Mouse (Mus musculus) C2C12 (cell line): Measurements from ENCODE around the gene Ppp2r5d. TPM values are rescaled to one million over a fixed set of nuclear protein-coding genes. Genes with fewer than 3 reads are reported as not detected.

ENCODE experiments used
- H3K27me3 ChIP-seq: one replicate; pipeline ENCODE4 v1.6.1; 2011; ENCODE audit not compliant: control insufficient read depth, insufficient read depth, insufficient read length
- H3K36me3 ChIP-seq: one replicate; pipeline ENCODE4 v1.6.1; 2011; ENCODE audit not compliant: control insufficient read depth, insufficient read depth
- H3K4me3 ChIP-seq: one replicate; pipeline ENCODE4 v1.5.1; 2011; ENCODE audit warnings: mild to moderate bottlenecking, control low read depth; ENCODE audit not compliant: poor library complexity, insufficient read depth, severe bottlenecking
- H3K79me2 ChIP-seq: one replicate; pipeline ENCODE4 v1.6.1; 2011; ENCODE audit not compliant: control insufficient read depth, insufficient read depth
- H3K79me3 ChIP-seq: one replicate; pipeline ENCODE4 v1.6.1; 2011; ENCODE audit warnings: low read depth, control low read depth
- H3ac ChIP-seq: one replicate; pipeline ENCODE3; 2011; ENCODE audit warnings: low read depth; ENCODE audit not compliant: control insufficient read depth, insufficient read length
- CEBPB ChIP-seq: IDR thresholded peaks from one replicate; pipeline ENCODE4 v1.6.1; 2011; ENCODE audit warnings: low read depth, mild to moderate bottlenecking, control low read depth, moderate library complexity
- CTCF ChIP-seq: IDR thresholded peaks from one replicate; pipeline ENCODE4 v1.5.1; 2011; ENCODE audit not compliant: control insufficient read depth, insufficient read depth, insufficient read length
- FOSL1 ChIP-seq: IDR thresholded peaks from one replicate; pipeline ENCODE4 v1.8.0; 2011; ENCODE audit warnings: mild to moderate bottlenecking, low read length; ENCODE audit not compliant: poor library complexity, insufficient read depth, severe bottlenecking
- MAX ChIP-seq: IDR thresholded peaks from one replicate; pipeline ENCODE4 v1.6.1; 2011; ENCODE audit warnings: mild to moderate bottlenecking, control low read depth
- MYOD1 ChIP-seq: IDR thresholded peaks from one replicate; pipeline ENCODE4 v1.6.1; 2011; ENCODE audit warnings: low read depth; ENCODE audit not compliant: control insufficient read depth, insufficient read length
- MYOG ChIP-seq: IDR thresholded peaks from one replicate; pipeline ENCODE4 v1.6.1; 2011; ENCODE audit not compliant: control insufficient read depth, insufficient read length; ENCODE audit errors: extremely low read depth
- USF1 ChIP-seq: IDR thresholded peaks from one replicate; pipeline ENCODE4 v1.6.1; 2011; ENCODE audit warnings: low read depth, mild to moderate bottlenecking, control low read depth, moderate library complexity
- polyA plus RNA-seq: library from polyadenylated mRNA; unstranded; fragments of >200 nt; fragmentation: generic; extraction: Trizol; gene quantifications from one replicate; pipeline ENCODE4 v1.2.1, GENCODE M21; 2012; ENCODE audit warnings: missing spikeins

The Ppp2r5d gene
- polyA plus RNA-seq, 1 experiment: 99.5 TPM

DNA sequence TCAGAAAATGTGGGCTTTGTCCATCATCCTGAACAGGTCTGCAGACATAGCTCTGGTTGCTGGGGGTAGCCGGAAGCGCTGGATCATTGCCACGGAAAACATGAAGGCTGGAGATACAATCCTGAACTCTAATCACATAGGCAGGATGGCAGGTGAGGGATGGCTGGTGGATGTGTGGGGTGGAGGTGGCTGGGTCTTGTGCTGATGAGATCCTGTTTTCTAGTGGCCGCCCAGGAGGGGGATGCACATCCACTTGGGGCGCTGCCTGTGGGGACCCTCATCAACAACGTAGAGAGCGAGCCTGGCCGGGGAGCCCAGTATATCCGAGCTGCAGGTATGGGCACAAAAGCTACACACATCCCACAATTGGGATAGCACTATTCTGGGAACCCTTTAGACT lies 56.5 kb downstream of the Ppp2r5d start:
- no peak overlapping the region for H3K4me3 ChIP-seq
- H3K79me2 ChIP-seq: peaks cover 35% of the 10 kb centered on the region
- TF ChIP-seq CEBPB: no peak
- TF ChIP-seq FOSL1: no peak
- TF ChIP-seq MAX: no peak
- TF ChIP-seq MYOD1: no peak
- TF ChIP-seq MYOG: no peak
- TF ChIP-seq CTCF: no peak
- TF ChIP-seq USF1: no peak
- H3K36me3 ChIP-seq: peaks cover 17% of the 10 kb centered on the region
- H3K27me3 ChIP-seq: no peaks in the 10 kb centered on the region
- H3K79me3 ChIP-seq: peaks cover 9% of the 10 kb centered on the region
- no peak overlapping the region for H3ac ChIP-seq

DNA sequence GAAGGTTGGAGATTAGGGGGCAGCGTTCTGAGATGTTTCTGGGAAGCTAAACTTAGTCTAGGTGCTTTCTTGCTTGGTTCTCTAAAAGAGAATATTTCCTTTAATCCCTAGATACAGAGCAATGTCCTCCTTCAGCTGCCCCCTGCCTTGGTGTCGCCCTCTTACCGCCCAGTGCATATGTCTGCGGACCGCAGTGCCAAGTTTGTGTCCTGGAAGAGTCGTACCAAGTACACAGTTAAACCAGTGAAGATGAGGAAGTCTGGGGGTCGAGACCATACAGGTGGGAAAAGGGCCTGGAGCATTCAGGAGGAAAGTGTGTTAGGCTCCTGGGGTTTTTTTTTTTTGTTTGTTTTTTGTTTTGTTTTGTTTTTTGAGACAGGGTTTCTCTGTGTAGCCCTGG lies 57.6 kb downstream of the Ppp2r5d start:
- no peak overlapping the region for H3ac ChIP-seq
- TF ChIP-seq CTCF (no peak), FOSL1 (no peak), MYOG (no peak), CEBPB (no peak), USF1 (no peak), MAX (no peak), MYOD1 (no peak)
- H3K79me3 ChIP-seq: peaks cover 9% of the 10 kb centered on the region
- H3K36me3 ChIP-seq: peaks cover 14% of the 10 kb centered on the region
- H3K79me2 ChIP-seq: peaks cover 31% of the 10 kb centered on the region
- no peaks in the 10 kb centered on the region for H3K27me3 ChIP-seq
- H3K4me3 ChIP-seq: no peak overlapping the region

DNA sequence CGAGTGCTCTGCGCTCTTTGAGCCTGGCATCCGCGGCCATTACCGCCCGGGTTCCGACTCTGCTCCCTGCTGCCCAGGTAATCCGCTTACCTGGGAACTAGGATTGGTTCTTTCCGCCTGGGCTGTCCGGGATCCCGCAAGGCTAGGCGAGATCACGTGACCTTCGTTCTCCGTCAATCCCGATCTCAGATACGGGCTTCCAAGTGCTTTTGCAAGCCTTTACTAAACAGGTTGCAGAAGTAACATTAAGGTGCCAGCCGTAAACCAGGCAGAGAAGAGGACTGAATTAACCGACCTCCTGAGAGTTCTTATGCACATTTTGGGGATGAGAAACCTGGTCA lies 58.6 kb downstream of the Ppp2r5d start:
- Histone ChIP-seq H3K79me3 (peaks cover 9% of the 10 kb centered on the region), H3K27me3 (no peaks in the 10 kb centered on the region), H3K4me3 (peak overlapping the region; percentile 71), H3K36me3 (peaks cover 14% of the 10 kb centered on the region), H3ac (peak overlapping the region; percentile 78), H3K79me2 (peaks cover 21% of the 10 kb centered on the region)
- TF ChIP-seq MYOG (no peak), MYOD1 (no peak), FOSL1 (no peak), USF1 (peak; percentile 95), MAX (no peak)

DNA sequence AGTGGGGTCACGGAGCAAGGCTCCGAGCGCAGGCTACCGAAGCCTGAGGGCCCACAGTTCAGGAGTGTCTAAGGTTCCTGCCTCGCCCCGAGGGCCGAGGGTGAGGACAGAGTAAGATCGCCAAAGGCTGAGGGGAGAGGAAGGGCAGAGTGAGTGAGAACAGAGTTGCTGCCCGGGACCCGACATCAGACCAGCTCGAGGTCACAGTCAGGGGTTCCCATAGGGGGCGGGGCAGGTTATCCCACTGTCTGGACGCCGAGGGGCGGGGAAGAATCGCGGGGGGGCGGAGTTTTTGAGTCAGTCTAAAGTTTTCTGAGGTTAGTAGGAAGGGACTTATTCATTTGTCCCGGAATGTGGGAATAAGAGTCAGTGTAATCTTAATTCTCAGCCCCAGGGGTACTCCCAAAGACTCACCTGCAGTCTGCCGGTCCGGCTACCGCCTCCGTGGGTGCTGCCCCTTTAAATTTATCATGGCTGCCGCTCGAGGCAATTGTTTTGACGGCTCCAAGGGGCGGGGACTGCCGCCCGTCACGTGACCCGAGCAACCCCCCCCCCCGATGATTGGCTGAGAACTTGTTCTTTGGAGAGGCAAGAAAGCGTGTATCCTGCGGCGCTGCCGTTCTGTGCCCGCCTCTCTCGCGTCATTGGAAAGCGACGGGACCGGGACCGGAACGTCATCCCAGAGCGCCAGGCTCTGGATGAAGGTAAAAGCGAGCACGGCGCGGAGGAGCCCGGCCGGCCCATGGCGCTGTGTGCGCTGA lies 59.2 kb downstream of the Ppp2r5d start, which contains the start of the genes Klc4 and Mrpl2:
Gene Klc4, minus strand, starts transcription at position 462 of the 761 bp plus-strand sequence.
Gene Mrpl2, plus strand, starts transcription at position 669 of the 761 bp plus-strand sequence.
- H3K36me3 ChIP-seq: peaks cover 14% of the 10 kb centered on the region
- peak within 1 kb of the TSS; percentile 71 for H3K4me3 ChIP-seq
- peak within 1 kb of the TSS; percentile 78 for H3ac ChIP-seq
- peaks cover 16% of the 10 kb centered on the region for H3K79me2 ChIP-seq
- H3K27me3 ChIP-seq: no peaks in the 10 kb centered on the region
- no peak for TF ChIP-seq MYOD1
- TF ChIP-seq CEBPB: no peak
- TF ChIP-seq MYOG: no peak
- TF ChIP-seq USF1: peak; percentile 83
- TF ChIP-seq CTCF: no peak
- peak; percentile 17 for TF ChIP-seq MAX
- no peak for TF ChIP-seq FOSL1
- peaks cover 9% of the 10 kb centered on the region for H3K79me3 ChIP-seq

DNA sequence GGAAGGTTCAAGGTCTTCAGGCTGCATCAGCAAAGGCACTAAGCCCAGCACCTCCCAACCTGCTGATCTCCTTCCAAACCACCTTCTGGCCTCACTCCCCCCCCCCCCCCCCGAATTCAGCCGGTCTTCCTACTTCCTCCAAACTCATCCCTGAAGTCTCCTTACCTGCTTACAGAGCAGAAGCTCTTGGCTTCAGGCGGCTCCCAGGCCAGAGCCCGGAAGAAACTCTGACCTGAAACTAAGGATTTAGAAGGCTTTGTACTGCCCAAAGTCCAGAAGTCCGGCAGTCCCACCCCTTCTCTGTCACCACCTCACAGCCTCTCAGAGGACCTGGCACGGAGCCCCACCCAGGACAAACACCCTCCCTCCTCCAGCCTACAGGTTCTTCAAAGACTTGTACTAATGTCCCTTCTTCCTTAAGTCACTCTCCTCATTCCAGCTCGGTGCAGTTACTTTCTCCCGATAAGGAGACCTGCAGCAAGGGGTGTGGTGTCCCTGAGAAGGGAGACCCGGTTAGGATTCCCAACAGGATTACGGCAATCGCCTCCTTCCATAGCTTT lies 59.9 kb downstream of the Ppp2r5d start:
- TF ChIP-seq MYOG: no peak
- no peak for TF ChIP-seq MAX
- no peak for TF ChIP-seq FOSL1
- TF ChIP-seq MYOD1: no peak
- peaks cover 15% of the 10 kb centered on the region for H3K79me2 ChIP-seq
- no peaks in the 10 kb centered on the region for H3K27me3 ChIP-seq
- H3ac ChIP-seq: peak overlapping the region; percentile 73
- peaks cover 9% of the 10 kb centered on the region for H3K79me3 ChIP-seq
- peaks cover 14% of the 10 kb centered on the region for H3K36me3 ChIP-seq
- peak overlapping the region; percentile 71 for H3K4me3 ChIP-seq
